Mouse (Mus musculus): ENCODE measurements around the gene 1700109H08Rik. TPM values are rescaled to one million over a fixed set of nuclear protein-coding genes. Genes with fewer than 3 reads are reported as not detected.

1700109H08Rik gene
- total and polyA plus RNA-seq, 2 experiments from 2014 or later: 0.68 to 5.6 TPM

- Histone ChIP-seq H3K27me3 (ENCODE audit: control insufficient read depth, insufficient read depth, low read length) (no peaks in the 10 kb centered on the region), H3K4me3 (ENCODE audit: low read depth, low read length) (no peak overlapping the region), H3K9me3 (replicated peaks; ENCODE audit: control insufficient read depth, low read length) (no peaks in the 10 kb centered on the region), H3K4me1 (ENCODE audit: control insufficient read depth, insufficient read depth) (no peaks in the 10 kb centered on the region), H3K9ac (replicated peaks; ENCODE audit: low read depth, low read length) (no peak overlapping the region), H3K27ac (ENCODE audit: low read depth) (no peak overlapping the region), H3K4me2 (ENCODE audit: low read depth, low read length) (no peak overlapping the region), H3K36me3 (replicated peaks; ENCODE audit: control insufficient read depth, insufficient read depth, low read length) (no peaks in the 10 kb centered on the region)
- DNase-seq (ENCODE audit: low spot score): no peak
- TF ChIP-seq CTCF (IDR thresholded peaks at IDR 0.05; ENCODE audit: low read depth): no peak
- TF ChIP-seq EP300 (IDR thresholded peaks at IDR 0.05; ENCODE audit: low read depth): no peak
- no peak for ATAC-seq (ENCODE audit: insufficient read depth, low read depth)
- WGBS: 64% methylated on average over 3 of the region's 3 CpGs
Observed at GRCm38 (mm10) chr5:3536592-3537212, 34.7 kb upstream of the 1700109H08Rik start.

- no peak overlapping the region for H3K27ac ChIP-seq (ENCODE audit: low read depth)
- H3K9ac ChIP-seq (replicated peaks; ENCODE audit: low read depth, low read length): no peak overlapping the region
- DNase-seq (ENCODE audit: low spot score) (no peak), ATAC-seq (ENCODE audit: insufficient read depth, low read depth) (no peak)
- TF ChIP-seq EP300 (IDR thresholded peaks at IDR 0.05; ENCODE audit: low read depth): no peak
- no peak for TF ChIP-seq CTCF (IDR thresholded peaks at IDR 0.05; ENCODE audit: low read depth)
- no peaks in the 10 kb centered on the region for H3K36me3 ChIP-seq (replicated peaks; ENCODE audit: control insufficient read depth, insufficient read depth, low read length)
- no peaks in the 10 kb centered on the region for H3K4me1 ChIP-seq (ENCODE audit: control insufficient read depth, insufficient read depth)
- 42% methylated on average over 11 of the region's 11 CpGs for WGBS
- no peak overlapping the region for H3K4me2 ChIP-seq (ENCODE audit: low read depth, low read length)
- no peaks in the 10 kb centered on the region for H3K27me3 ChIP-seq (ENCODE audit: control insufficient read depth, insufficient read depth, low read length)
- H3K4me3 ChIP-seq (ENCODE audit: low read depth, low read length): no peak overlapping the region
- no peaks in the 10 kb centered on the region for H3K9me3 ChIP-seq (replicated peaks; ENCODE audit: control insufficient read depth, low read length)
Observed at GRCm38 (mm10) chr5:3538505-3539472, 32.6 kb upstream of the 1700109H08Rik start.

GRCm38 (mm10) chr5:3541871-3542270 is 29.5 kb upstream of the 1700109H08Rik start:
- Histone ChIP-seq H3K9me3 (replicated peaks; ENCODE audit: control insufficient read depth, low read length) (no peaks in the 10 kb centered on the region), H3K27me3 (ENCODE audit: control insufficient read depth, insufficient read depth, low read length) (no peaks in the 10 kb centered on the region), H3K36me3 (replicated peaks; ENCODE audit: control insufficient read depth, insufficient read depth, low read length) (0 out of 2 replicates have a peak, but pooled peaks cover 2% of the 10 kb centered on the region), H3K4me3 (ENCODE audit: low read depth, low read length) (no peak overlapping the region), H3K4me1 (ENCODE audit: control insufficient read depth, insufficient read depth) (peaks cover 9% of the 10 kb centered on the region), H3K27ac (ENCODE audit: low read depth) (no peak overlapping the region), H3K9ac (replicated peaks; ENCODE audit: low read depth, low read length) (no peak overlapping the region), H3K4me2 (ENCODE audit: low read depth, low read length) (no peak overlapping the region)
- no peak for DNase-seq (ENCODE audit: low spot score)
- TF ChIP-seq EP300 (IDR thresholded peaks at IDR 0.05; ENCODE audit: low read depth): no peak
- TF ChIP-seq CTCF (IDR thresholded peaks at IDR 0.05; ENCODE audit: low read depth): no peak
- ATAC-seq (ENCODE audit: insufficient read depth, low read depth): no peak
- WGBS: 75% methylated on average over 6 of the region's 6 CpGs

- peaks cover 9% of the 10 kb centered on the region for H3K4me1 ChIP-seq (ENCODE audit: control insufficient read depth, insufficient read depth)
- peak; percentile 93 for TF ChIP-seq CTCF (IDR thresholded peaks at IDR 0.05; ENCODE audit: low read depth)
- TF ChIP-seq EP300 (IDR thresholded peaks at IDR 0.05; ENCODE audit: low read depth): no peak
- H3K27me3 ChIP-seq (ENCODE audit: control insufficient read depth, insufficient read depth, low read length): no peaks in the 10 kb centered on the region
- under 1% methylated on average over 65 of the region's 80 CpGs for WGBS
- H3K9me3 ChIP-seq (replicated peaks; ENCODE audit: control insufficient read depth, low read length): no peaks in the 10 kb centered on the region
- peak within 1 kb of the TSS; percentile 90 for H3K9ac ChIP-seq (replicated peaks; ENCODE audit: low read depth, low read length)
- H3K27ac ChIP-seq (ENCODE audit: low read depth): peak within 1 kb of the TSS; percentile 84
- 0 out of 2 replicates have a peak, but pooled peaks cover 4% of the 10 kb centered on the region for H3K36me3 ChIP-seq (replicated peaks; ENCODE audit: control insufficient read depth, insufficient read depth, low read length)
- H3K4me2 ChIP-seq (ENCODE audit: low read depth, low read length): peak within 1 kb of the TSS; percentile 85
- DNase-seq (ENCODE audit: low spot score): peak; percentile 90
- peak; percentile 96 for ATAC-seq (ENCODE audit: insufficient read depth, low read depth)
- H3K4me3 ChIP-seq (ENCODE audit: low read depth, low read length): peak within 1 kb of the TSS; percentile 89
Observed at GRCm38 (mm10) chr5:3543629-3544479, 27.5 kb upstream of the 1700109H08Rik start, which contains the start of gene Fam133b. Gene Fam133b (plus strand): TSS chr5:3543833.

- Histone ChIP-seq H3K9ac (replicated peaks; ENCODE audit: low read depth, low read length) (peak overlapping the region; percentile 90), H3K27ac (ENCODE audit: low read depth) (peak overlapping the region; percentile 84; the same call in 1 of the 2 replicates), H3K36me3 (replicated peaks; ENCODE audit: control insufficient read depth, insufficient read depth, low read length) (0 out of 2 replicates have a peak, but pooled peaks cover 4% of the 10 kb centered on the region), H3K4me3 (ENCODE audit: low read depth, low read length) (peak overlapping the region; percentile 89), H3K4me2 (ENCODE audit: low read depth, low read length) (peak overlapping the region; percentile 85), H3K4me1 (ENCODE audit: control insufficient read depth, insufficient read depth) (peaks cover 9% of the 10 kb centered on the region), H3K9me3 (replicated peaks; ENCODE audit: control insufficient read depth, low read length) (no peaks in the 10 kb centered on the region), H3K27me3 (ENCODE audit: control insufficient read depth, insufficient read depth, low read length) (no peaks in the 10 kb centered on the region)
- ATAC-seq (ENCODE audit: insufficient read depth, low read depth): no peak
- TF ChIP-seq EP300 (IDR thresholded peaks at IDR 0.05; ENCODE audit: low read depth) (no peak), CTCF (IDR thresholded peaks at IDR 0.05; ENCODE audit: low read depth) (no peak)
- 9% methylated on average over 7 of the region's 7 CpGs for WGBS
- no peak for DNase-seq (ENCODE audit: low spot score)
Observed at GRCm38 (mm10) chr5:3544480-3544769, 26.9 kb upstream of the 1700109H08Rik start.
